Mouse (Mus musculus) MEL (cell line): ENCODE measurements at regions not wholly inside any gene's neighbourhood (a gene's known extent, or its start where the extent isn't known, plus 50 kb on each side); places are given as distances from the start of the nearest gene placed in this dataset.

ENCODE experiments used
- BHLHE40 ChIP-seq: IDR thresholded peaks from 2 replicates; pipeline ENCODE4 v1.6.1; 2012; ENCODE audit warnings: low read depth, mild to moderate bottlenecking, inconsistent platforms, low read length, improper control_type of control experiment, borderline replicate concordance
- CTCF ChIP-seq, 3 experiments: IDR thresholded peaks in 2 of 3; conservative IDR thresholded peaks in 1 of 3; 2 replicates each; pipeline ENCODE4 v1.5.1; 2011 to 2012; ENCODE audit warnings: low read length in 3 of 3, low read depth in 2 of 3, mild to moderate bottlenecking in 2 of 3, improper control_type of control experiment in 1 of 3, inconsistent platforms in 1 of 3, mixed read lengths in 1 of 3, moderate library complexity in 1 of 3; ENCODE audit not compliant: control insufficient read depth in 1 of 3, insufficient read depth in 1 of 3, poor library complexity in 1 of 3, severe bottlenecking in 1 of 3
- GATA1 ChIP-seq: IDR thresholded peaks from 2 replicates; pipeline ENCODE4 v1.6.1; 2011; ENCODE audit warnings: low read depth, low read length, improper control_type of control experiment
- MXI1 ChIP-seq: IDR thresholded peaks from 2 replicates; pipeline ENCODE4 v1.6.1; 2011; ENCODE audit warnings: mild to moderate bottlenecking, low read depth, low read length, improper control_type of control experiment
- POLR2A ChIP-seq, 2 experiments: IDR thresholded peaks; 2 replicates each; pipeline ENCODE4 v1.6.1; 2011 to 2012; ENCODE audit warnings: low read length in 2 of 2, mild to moderate bottlenecking in 2 of 2, control low read depth in 1 of 2, improper control_type of control experiment in 1 of 2, low read depth in 1 of 2, moderate library complexity in 1 of 2; ENCODE audit not compliant: control insufficient read depth in 1 of 2, insufficient read depth in 1 of 2, poor library complexity in 1 of 2
- ZC3H11A ChIP-seq: IDR thresholded peaks from 2 replicates; pipeline ENCODE4 v1.6.1; 2012; ENCODE audit warnings: low read depth, mild to moderate bottlenecking, inconsistent platforms, low read length, improper control_type of control experiment

DNA sequence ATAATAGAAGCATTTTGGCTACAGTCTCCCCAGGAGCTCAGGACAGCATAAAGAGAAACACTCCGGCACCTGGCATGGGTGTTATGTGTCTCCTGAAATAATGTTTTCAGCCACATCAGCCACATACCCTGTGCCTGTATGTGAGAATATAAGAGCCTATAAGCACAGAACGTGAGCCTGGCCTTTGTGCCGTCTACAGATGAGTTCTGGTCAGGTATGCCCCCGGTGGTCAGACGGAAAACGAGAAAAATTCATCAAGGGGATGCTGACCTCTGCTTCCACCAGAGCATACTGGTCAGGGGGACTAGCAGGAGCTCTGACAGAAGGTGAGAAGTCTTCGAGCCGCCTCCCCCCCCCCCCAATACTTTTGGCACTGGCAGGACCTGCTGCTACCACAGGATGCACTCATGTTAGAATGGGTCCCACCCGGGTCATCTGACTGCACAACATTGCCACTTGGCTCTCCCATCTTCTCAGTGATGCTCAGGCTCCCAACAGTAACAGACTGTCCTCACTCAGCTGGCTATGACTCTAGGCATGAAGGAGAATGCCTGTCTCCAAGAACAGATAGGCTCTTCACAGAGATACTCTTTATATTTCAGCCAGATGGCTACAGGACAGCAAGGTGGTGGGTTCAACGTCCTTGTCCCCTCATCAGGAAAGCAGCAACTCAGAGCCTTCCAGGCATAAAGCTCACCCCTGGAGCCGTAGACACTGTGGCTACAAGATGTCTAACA is 401.2 kb upstream of the Jmjd1c start:
- TF ChIP-seq CTCF (IDR thresholded peaks at IDR 0.05 in 2 of 3, conservative IDR thresholded peaks at IDR 0.05 in 1 of 3; ENCODE audit: control insufficient read depth in 1 of 3, insufficient read depth in 1 of 3, low read depth in 2 of 3, low read length in 3 of 3, poor library complexity in 1 of 3, severe bottlenecking in 1 of 3) (no peak), MXI1 (no peak), POLR2A (IDR thresholded peaks at IDR 0.05; ENCODE audit: control insufficient read depth in 1 of 2, insufficient read depth in 1 of 2, low read depth in 1 of 2, low read length in 2 of 2, poor library complexity in 1 of 2) (no peak), GATA1 (no peak), ZC3H11A (no peak), BHLHE40 (no peak)
